Mouse (Mus musculus): ENCODE results near the gene Shld1.

Gene Shld1

GRCm38 (mm10) chr2:132692320-132692719 lies 5.6 kb downstream of the Shld1 start:
- no peak for DNase-seq (ENCODE audit: low spot score)

GRCm38 (mm10) chr2:132693980-132694379 lies 7.2 kb downstream of the Shld1 start:
- no peak for DNase-seq (ENCODE audit: low spot score)

GRCm38 (mm10) chr2:132695358-132696093 lies 8.8 kb downstream of the Shld1 start:
- DNase-seq (ENCODE audit: low spot score) = peak; percentile 79

- no peak for DNase-seq (ENCODE audit: low spot score)
These were observed 9.8 kb downstream of the Shld1 start for GRCm38 (mm10) chr2:132696519-132696918.

- DNase-seq (ENCODE audit: low spot score) = no peak
These were observed 10.5 kb downstream of the Shld1 start for GRCm38 (mm10) chr2:132697256-132697655.

GRCm38 (mm10) chr2:132697695-132698094 lies 11.0 kb downstream of the Shld1 start:
- DNase-seq (ENCODE audit: low spot score) = no peak

GRCm38 (mm10) chr2:132698420-132698819 lies 11.7 kb downstream of the Shld1 start:
- DNase-seq (ENCODE audit: low spot score) = no peak

GRCm38 (mm10) chr2:132700921-132701320 lies 14.2 kb downstream of the Shld1 start:
- DNase-seq (ENCODE audit: low spot score) = no peak

- no peak for DNase-seq (ENCODE audit: low spot score)
These were observed 14.7 kb downstream of the Shld1 start for GRCm38 (mm10) chr2:132701451-132701886.

GRCm38 (mm10) chr2:132705251-132705992 lies 18.7 kb downstream of the Shld1 start:
- no peak for DNase-seq (ENCODE audit: low spot score)

GRCm38 (mm10) chr2:132706309-132706708 lies 19.6 kb downstream of the Shld1 start:
- DNase-seq (ENCODE audit: low spot score) = no peak

GRCm38 (mm10) chr2:132710488-132710887 lies 23.8 kb downstream of the Shld1 start:
- no peak for DNase-seq (ENCODE audit: low spot score)

GRCm38 (mm10) chr2:132712061-132712460 lies 25.3 kb downstream of the Shld1 start:
- DNase-seq (ENCODE audit: low spot score) = no peak

GRCm38 (mm10) chr2:132714522-132714921 lies 27.8 kb downstream of the Shld1 start:
- no peak for DNase-seq (ENCODE audit: low spot score)

GRCm38 (mm10) chr2:132714946-132715345 lies 28.2 kb downstream of the Shld1 start:
- no peak for DNase-seq (ENCODE audit: low spot score)

- DNase-seq (ENCODE audit: low spot score) = no peak
These were observed 28.8 kb downstream of the Shld1 start for GRCm38 (mm10) chr2:132715421-132716070.

- DNase-seq (ENCODE audit: low spot score) = peak; percentile 67
These were observed 29.4 kb downstream of the Shld1 start for GRCm38 (mm10) chr2:132716154-132716553.

GRCm38 (mm10) chr2:132716901-132717536 lies 30.3 kb downstream of the Shld1 start:
- no peak for DNase-seq (ENCODE audit: low spot score)

GRCm38 (mm10) chr2:132717537-132717912 lies 30.8 kb downstream of the Shld1 start:
- no peak for DNase-seq (ENCODE audit: low spot score)

- no peak for DNase-seq (ENCODE audit: low spot score)
These were observed 34.3 kb downstream of the Shld1 start for GRCm38 (mm10) chr2:132720921-132721566.

GRCm38 (mm10) chr2:132721844-132722243 lies 35.1 kb downstream of the Shld1 start:
- DNase-seq (ENCODE audit: low spot score) = no peak

- DNase-seq (ENCODE audit: low spot score) = no peak
These were observed 37.3 kb downstream of the Shld1 start for GRCm38 (mm10) chr2:132723958-132724431.

Data from spleen, adult 12 weeks (tissue).